Mouse (Mus musculus) midbrain, embryonic 13.5 days (tissue): ENCODE results near the gene Oxgr1. TPM values are rescaled to one million over a fixed set of nuclear protein-coding genes. Genes with fewer than 3 reads are reported as not detected.

Experiments
- polyA plus RNA-seq: library from polyadenylated mRNA; unstranded; fragments of >200 nt; fragmentation: Nextera tagmentation; extraction: Ambion mirVana; gene quantifications from 2 replicates; pipeline ENCODE4 v1.2.1, GENCODE M21; 2015

Oxgr1 gene
- polyA plus RNA-seq, 1 experiment from 2014 or later: not detected

Other genes starting within 250 kb of the Oxgr1 start
- gene Mbnl2, start 233.2 kb upstream of the Oxgr1 start, polyA plus RNA-seq: 17.2 and 17.6 TPM in 2 replicates